Mouse (Mus musculus): ENCODE results near the gene Cfdp1.

Gene Cfdp1

GRCm38 (mm10) chr8:111768651-111769050 is 85.4 kb downstream of the Cfdp1 start:
- DNase-seq (ENCODE audit: low spot score): no peak

GRCm38 (mm10) chr8:111765616-111766015 is 88.5 kb downstream of the Cfdp1 start:
- DNase-seq (ENCODE audit: low spot score): no peak

DNA sequence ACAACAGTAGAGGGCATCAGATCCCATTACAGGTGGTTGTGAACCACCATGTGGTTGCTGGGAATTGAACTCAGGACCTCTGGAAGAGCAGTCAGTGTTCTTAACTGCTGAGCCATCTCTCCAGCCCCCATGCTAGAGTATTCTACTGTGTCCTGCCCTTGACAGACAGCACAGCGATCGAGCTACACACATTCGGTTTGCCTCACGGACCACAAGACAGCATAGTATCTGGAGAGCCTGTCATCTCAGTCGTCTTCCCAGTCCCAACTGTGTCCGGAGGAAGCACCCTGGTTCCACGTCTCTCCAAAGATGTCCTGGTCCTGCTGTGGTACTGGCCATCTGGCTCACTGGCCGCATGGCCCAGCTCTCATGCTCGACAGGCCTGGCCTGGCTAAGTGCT is 89.0 kb downstream of the Cfdp1 start:
- no peak for DNase-seq (ENCODE audit: low spot score)

- DNase-seq (ENCODE audit: low spot score): no peak
Observed at GRCm38 (mm10) chr8:111760708-111761107, 93.4 kb downstream of the Cfdp1 start.

DNA sequence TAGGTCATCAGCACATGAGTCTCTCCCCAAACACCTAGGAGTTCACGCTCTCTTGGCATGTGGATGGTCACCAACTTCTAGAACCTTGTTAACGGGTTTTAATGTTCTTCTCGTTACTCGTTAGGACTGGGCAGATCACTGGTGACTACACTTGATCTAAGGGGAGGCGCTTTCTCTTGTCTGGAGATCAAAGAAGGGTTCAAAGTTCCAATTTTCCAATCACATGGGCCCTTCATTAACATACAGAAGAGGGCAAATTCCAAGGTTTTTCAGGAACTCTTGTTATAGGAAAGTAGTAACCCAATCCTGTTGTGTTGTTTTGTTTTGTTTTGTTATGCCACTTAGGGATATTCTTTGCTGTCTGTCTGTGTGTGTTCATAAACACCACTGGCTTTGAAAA is 95.3 kb downstream of the Cfdp1 start:
- DNase-seq (ENCODE audit: low spot score): no peak

DNA sequence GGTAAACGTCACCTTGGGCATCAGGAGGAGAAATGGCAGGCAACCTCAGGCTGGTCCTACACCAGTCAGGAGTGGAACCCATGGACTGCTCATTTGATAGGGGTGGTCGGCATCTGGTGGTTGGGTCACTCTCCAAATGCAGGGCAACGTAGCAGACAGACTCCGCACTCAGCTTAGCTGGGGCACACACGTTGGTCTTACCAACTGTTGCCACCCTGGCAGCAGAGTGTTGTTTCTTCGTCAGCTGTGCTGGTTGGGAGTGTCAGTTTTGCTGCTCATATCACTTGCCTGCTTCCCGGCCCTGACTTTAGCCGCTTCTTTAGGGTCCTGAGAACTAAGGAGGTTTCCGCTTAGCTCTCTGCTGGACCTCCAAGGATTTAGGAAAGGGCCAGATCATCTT is 96.5 kb downstream of the Cfdp1 start:
- no peak for DNase-seq (ENCODE audit: low spot score)

GRCm38 (mm10) chr8:111754736-111755135 is 99.4 kb downstream of the Cfdp1 start:
- DNase-seq (ENCODE audit: low spot score): no peak

DNA sequence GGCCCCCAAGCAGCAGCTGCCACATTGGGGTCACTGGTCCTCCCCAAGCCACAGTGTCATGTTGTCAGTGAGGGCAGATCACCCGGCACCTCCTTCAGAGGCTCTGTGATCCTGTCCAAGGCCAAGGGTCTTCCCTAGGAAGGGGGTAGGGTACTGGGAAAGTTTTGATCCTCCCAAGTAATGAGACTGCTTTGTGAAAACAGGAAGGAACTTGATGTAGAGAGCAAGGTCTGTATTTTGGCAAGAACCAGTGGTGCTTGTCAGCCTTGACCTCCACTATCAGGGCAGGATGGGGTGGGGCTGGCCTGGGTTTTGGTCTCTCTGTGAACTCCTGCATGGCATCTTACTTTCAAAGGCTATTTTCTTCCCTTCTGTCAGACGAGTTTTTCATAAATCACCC is 100.0 kb downstream of the Cfdp1 start:
- no peak for DNase-seq (ENCODE audit: low spot score)

- no peak for DNase-seq (ENCODE audit: low spot score)
Observed at GRCm38 (mm10) chr8:111748766-111749165, 105.3 kb downstream of the Cfdp1 start.

DNA sequence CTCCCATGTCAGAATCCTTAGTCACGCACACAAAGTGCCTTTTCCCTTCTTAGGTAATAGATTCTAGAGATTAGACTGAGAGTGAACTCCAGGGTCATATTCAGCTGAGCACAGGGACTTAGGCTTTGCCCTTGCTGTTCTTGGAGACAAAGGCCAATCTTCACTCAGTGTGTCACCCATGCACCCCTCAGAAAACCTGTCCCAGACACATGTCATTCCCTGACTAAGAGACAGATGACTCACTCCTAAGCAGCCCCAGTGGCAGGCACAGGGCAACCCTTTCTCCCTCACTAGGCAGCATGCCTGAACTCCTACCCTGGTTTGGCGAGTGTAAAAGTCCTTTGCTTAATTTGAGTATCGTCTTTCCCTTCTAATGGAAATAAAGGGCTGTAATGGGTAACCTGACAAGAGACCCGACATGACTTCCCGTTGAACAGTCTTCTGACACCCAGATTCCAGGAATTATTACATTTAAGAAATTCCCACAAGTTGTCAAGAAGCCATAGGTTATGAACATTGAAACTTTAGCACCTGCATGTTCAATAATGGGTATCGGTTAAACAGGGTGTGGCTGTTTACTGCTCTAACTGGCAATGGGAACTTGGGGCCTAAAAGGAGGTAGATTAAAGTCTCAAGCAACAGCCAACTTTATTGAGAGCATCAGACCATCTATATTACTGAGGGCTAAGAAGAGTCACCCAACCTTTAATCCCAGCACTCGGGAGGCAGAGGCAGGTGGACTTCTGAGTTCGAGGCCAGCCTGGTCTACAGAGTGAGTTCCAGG is 106.0 kb downstream of the Cfdp1 start:
- DNase-seq (ENCODE audit: low spot score): no peak

DNA sequence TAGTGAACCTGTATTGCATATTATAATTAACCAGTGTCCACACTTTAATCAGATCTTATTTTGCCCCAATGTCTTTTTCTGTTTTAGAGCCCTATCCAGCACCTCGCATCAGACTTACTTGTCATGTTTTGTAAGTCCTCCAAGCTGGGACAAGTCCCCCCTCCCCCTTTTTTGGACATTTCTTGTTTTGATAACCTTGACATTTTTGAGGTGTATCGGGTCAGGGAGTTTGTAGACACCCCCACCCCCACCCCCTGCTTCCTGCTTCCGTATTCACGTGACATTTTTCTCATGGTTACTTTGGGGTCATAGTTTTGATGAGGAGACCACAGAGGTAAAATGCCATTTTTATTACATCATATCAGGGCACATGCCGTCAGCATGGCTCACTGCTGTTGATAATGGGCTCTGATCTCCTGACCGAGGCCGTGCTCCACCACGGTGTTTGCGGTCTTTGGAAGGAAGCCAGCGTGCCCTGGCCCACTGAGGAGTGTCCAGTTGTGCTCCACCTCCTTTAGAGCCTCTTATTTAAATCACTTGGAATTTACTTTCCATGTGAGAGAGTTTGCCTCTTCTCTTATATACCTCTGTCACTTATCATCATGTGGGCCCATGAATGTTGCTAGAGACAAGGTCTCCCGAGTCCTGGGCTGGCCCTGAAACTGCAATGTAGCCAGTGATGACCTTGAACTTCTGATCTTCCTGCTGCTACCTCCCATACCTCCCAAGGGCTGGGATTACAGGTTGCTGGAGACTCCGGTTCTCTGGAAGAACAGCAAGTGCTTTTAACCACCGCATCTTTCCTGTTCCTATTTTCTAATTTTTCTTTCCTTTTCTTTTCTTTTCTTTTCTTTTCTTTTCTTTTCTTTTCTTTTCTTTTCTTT is 107.3 kb downstream of the Cfdp1 start:
- no peak for DNase-seq (ENCODE audit: low spot score)

- DNase-seq (ENCODE audit: low spot score): no peak
Observed at GRCm38 (mm10) chr8:111745591-111746418, 108.3 kb downstream of the Cfdp1 start.

DNA sequence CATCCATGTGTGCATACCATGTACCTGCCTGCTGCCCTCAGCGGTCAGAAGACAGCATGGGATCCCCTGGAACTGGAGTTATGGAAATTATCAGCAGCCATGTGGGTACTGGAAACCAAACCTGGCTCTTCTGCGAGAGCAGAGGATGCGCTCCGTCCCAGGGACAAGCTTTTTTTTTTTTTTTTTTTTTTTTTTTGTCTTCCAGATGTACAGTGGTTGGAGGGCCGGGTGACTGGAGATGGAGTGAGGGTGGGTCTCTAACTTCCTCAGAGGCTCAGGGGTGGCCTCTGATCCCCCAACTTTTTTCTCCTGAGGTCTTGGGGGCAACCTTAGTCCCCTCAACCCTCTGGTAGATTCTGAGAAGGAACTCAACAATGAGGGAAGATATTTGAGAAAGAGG is 109.0 kb downstream of the Cfdp1 start:
- DNase-seq (ENCODE audit: low spot score): no peak

- peak; percentile 86 for DNase-seq (ENCODE audit: low spot score)
Observed at GRCm38 (mm10) chr8:111743792-111744696, 110.0 kb downstream of the Cfdp1 start, which contains the start of gene Bcar1. Gene Bcar1 (minus strand): TSS chr8:111743809.

- no peak for DNase-seq (ENCODE audit: low spot score)
Observed at GRCm38 (mm10) chr8:111743101-111743791, 110.8 kb downstream of the Cfdp1 start.

- DNase-seq (ENCODE audit: low spot score): no peak
Observed at GRCm38 (mm10) chr8:111742261-111743037, 111.6 kb downstream of the Cfdp1 start.

DNA sequence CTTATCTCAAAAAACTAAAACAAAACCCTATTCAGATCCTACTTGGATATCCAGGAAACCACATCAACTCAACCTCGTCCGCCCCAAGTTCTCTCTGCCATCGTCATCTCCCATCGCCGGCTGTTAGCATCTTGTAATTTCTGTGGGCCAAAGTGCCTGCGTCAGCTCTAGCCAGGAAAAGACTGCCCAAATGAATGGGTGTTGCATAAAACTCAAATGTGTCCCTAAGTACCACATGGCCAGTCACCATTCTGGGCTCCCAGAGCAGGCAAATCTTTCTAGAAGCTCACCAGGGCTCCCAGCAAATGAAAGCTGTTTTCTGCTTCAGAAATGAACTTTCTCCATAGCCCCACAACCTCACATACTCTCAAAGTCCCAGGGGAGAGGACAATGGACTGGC is 112.5 kb downstream of the Cfdp1 start:
- no peak for DNase-seq (ENCODE audit: low spot score)

GRCm38 (mm10) chr8:111740994-111741393 is 113.1 kb downstream of the Cfdp1 start:
- no peak for DNase-seq (ENCODE audit: low spot score)

DNA sequence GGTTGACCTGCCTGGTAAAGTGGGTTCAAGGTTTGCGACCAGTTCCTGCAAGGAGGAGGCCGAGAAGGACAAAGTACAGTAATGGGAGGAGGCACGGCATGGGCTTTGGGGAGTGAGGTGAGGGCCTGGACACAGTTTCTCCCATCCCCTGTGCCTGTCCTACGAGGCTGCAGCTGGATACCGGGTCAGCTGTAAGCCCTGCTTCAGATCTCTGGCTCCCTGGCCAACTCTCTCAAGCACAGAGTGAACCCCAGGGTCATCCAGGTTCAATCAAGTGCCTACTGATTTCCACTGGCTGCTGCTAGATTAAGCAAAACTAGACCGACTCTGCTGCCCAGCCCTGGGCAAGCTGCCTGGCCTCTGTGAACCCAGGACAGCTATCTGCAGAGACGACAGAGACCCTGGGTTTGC is 113.8 kb downstream of the Cfdp1 start:
- no peak for DNase-seq (ENCODE audit: low spot score)

GRCm38 (mm10) chr8:111739604-111740003 is 114.5 kb downstream of the Cfdp1 start:
- DNase-seq (ENCODE audit: low spot score): no peak
